ENCODE assay signal across 8 mouse cellular contexts in genomic region chr6:140517188-140517587, GRCm38 (mm10).
DNase-seq lines count a peak whose midpoint lies in the region; ATAC-seq and TF ChIP-seq lines count a peak whose summit lies in the region.

No protein-coding gene starts in this region.

- WGBS in heart, postnatal 0 days, result 83% methylated on average over 1 of the region's 1 CpGs
- 68% methylated on average over 1 of the region's 1 CpGs for WGBS in heart, embryonic 11.5 days (ENCODE audit: insufficient replicate concordance)
- WGBS in kidney, postnatal 0 days, result 89% methylated on average over 1 of the region's 1 CpGs
- WGBS in small intestine, adult 2 months, result 88% methylated on average over 1 of the region's 1 CpGs
- 74% methylated on average over 1 of the region's 1 CpGs for WGBS in forebrain, embryonic 16.5 days

- no peak overlapping the region for H3K4me2 ChIP-seq in heart, postnatal 0 days (ENCODE audit: low read depth, low read length)
- H3K4me2 ChIP-seq in heart, embryonic 11.5 days, result no peak overlapping the region
- H3K4me2 ChIP-seq in kidney, postnatal 0 days (ENCODE audit: low read length), result no peak overlapping the region
- no peak overlapping the region for H3K4me2 ChIP-seq in forebrain, embryonic 16.5 days (ENCODE audit: low read length)

- no peak for TF ChIP-seq EP300 in heart, postnatal 0 days (IDR thresholded peaks at IDR 0.05; ENCODE audit: low read depth)

- no peak overlapping the region for H3K4me3 ChIP-seq in heart, postnatal 0 days (ENCODE audit: low read depth, low read length)
- H3K4me3 ChIP-seq in heart, embryonic 11.5 days (ENCODE audit: low read depth, low read length), result no peak overlapping the region
- H3K4me3 ChIP-seq in kidney, postnatal 0 days (replicated peaks; ENCODE audit: low read depth, low read length), result no peak overlapping the region
- no peak overlapping the region for H3K4me3 ChIP-seq in small intestine, adult 2 months (ENCODE audit: low read depth, low read length)
- no peak overlapping the region for H3K4me3 ChIP-seq in forebrain, embryonic 16.5 days (replicated peaks; ENCODE audit: low read length)

- no peaks in the 10 kb centered on the region for H3K36me3 ChIP-seq in heart, postnatal 0 days (replicated peaks; ENCODE audit: control insufficient read depth, insufficient read depth, low read length)
- H3K36me3 ChIP-seq in heart, embryonic 11.5 days (ENCODE audit: control insufficient read depth, insufficient read depth, low read length), result no peaks in the 10 kb centered on the region
- no peaks in the 10 kb centered on the region for H3K36me3 ChIP-seq in kidney, postnatal 0 days (ENCODE audit: insufficient read depth, low read length)
- H3K36me3 ChIP-seq in small intestine, adult 2 months (ENCODE audit: control insufficient read depth, insufficient read depth, low read length), result no peaks in the 10 kb centered on the region
- H3K36me3 ChIP-seq in forebrain, embryonic 16.5 days (ENCODE audit: control insufficient read depth, insufficient read depth), result no peaks in the 10 kb centered on the region

- H3K9me3 ChIP-seq in heart, postnatal 0 days (replicated peaks; ENCODE audit: control insufficient read depth, low read length), result no peaks in the 10 kb centered on the region
- no peaks in the 10 kb centered on the region for H3K9me3 ChIP-seq in heart, embryonic 11.5 days (replicated peaks; ENCODE audit: control insufficient read depth, low read length)
- H3K9me3 ChIP-seq in kidney, postnatal 0 days (replicated peaks; ENCODE audit: low read length), result no peaks in the 10 kb centered on the region
- no peaks in the 10 kb centered on the region for H3K9me3 ChIP-seq in forebrain, embryonic 16.5 days (ENCODE audit: control insufficient read depth, low read length)

- peaks cover 31% of the 10 kb centered on the region for H3K4me1 ChIP-seq in heart, postnatal 0 days (ENCODE audit: control insufficient read depth, insufficient read depth)
- H3K4me1 ChIP-seq in heart, embryonic 11.5 days (ENCODE audit: control insufficient read depth, insufficient read depth, low read length), result peaks cover 18% of the 10 kb centered on the region
- H3K4me1 ChIP-seq in kidney, postnatal 0 days (replicated peaks; ENCODE audit: insufficient read depth, low read length), result peaks cover 6% of the 10 kb centered on the region; the same call in 1 of the 2 replicates
- peaks cover 10% of the 10 kb centered on the region for H3K4me1 ChIP-seq in small intestine, adult 2 months (ENCODE audit: control insufficient read depth, insufficient read depth, insufficient read length, low read length)
- peaks cover 17% of the 10 kb centered on the region for H3K4me1 ChIP-seq in forebrain, embryonic 16.5 days (replicated peaks; ENCODE audit: control insufficient read depth, insufficient read depth, low read length)

- H3K27ac ChIP-seq in heart, postnatal 0 days (ENCODE audit: low read depth), result peak overlapping the region; percentile 36; the same call in 1 of the 2 replicates
- no peak overlapping the region for H3K27ac ChIP-seq in heart, embryonic 11.5 days (ENCODE audit: low read depth, low read length)
- no peak overlapping the region for H3K27ac ChIP-seq in kidney, postnatal 0 days
- H3K27ac ChIP-seq in small intestine, adult 2 months (ENCODE audit: insufficient read depth, low read depth, low read length), result no peak overlapping the region
- no peak overlapping the region for H3K27ac ChIP-seq in forebrain, embryonic 16.5 days (ENCODE audit: low read length)

- TF ChIP-seq POLR2A in small intestine, adult 2 months (IDR thresholded peaks at IDR 0.05; ENCODE audit: low read depth, low read length), result no peak

- no peaks in the 10 kb centered on the region for H3K27me3 ChIP-seq in heart, postnatal 0 days (ENCODE audit: control insufficient read depth, insufficient read depth, low read length)
- no peaks in the 10 kb centered on the region for H3K27me3 ChIP-seq in heart, embryonic 11.5 days (ENCODE audit: control insufficient read depth, insufficient read depth, low read length)
- H3K27me3 ChIP-seq in kidney, postnatal 0 days (ENCODE audit: insufficient read depth, low read length), result no peaks in the 10 kb centered on the region
- no peaks in the 10 kb centered on the region for H3K27me3 ChIP-seq in small intestine, adult 2 months (ENCODE audit: control insufficient read depth, insufficient read depth, low read length)
- no peaks in the 10 kb centered on the region for H3K27me3 ChIP-seq in forebrain, embryonic 16.5 days (replicated peaks; ENCODE audit: control insufficient read depth, insufficient read depth, low read length)

- no peak overlapping the region for H3K9ac ChIP-seq in heart, postnatal 0 days (replicated peaks; ENCODE audit: low read depth, low read length)
- H3K9ac ChIP-seq in heart, embryonic 11.5 days (ENCODE audit: low read depth, low read length), result no peak overlapping the region
- H3K9ac ChIP-seq in kidney, postnatal 0 days (ENCODE audit: low read depth, low read length), result no peak overlapping the region
- no peak overlapping the region for H3K9ac ChIP-seq in forebrain, embryonic 16.5 days (replicated peaks; ENCODE audit: low read depth, low read length)

- no peak for DNase-seq in heart, postnatal 0 days (ENCODE audit: low spot score)
- DNase-seq in B cell, adult 2 months, result peak; percentile 41 to 42
- DNase-seq in ZHBTc4 (ENCODE audit: low read depth, low spot score), result peak; percentile 73
- DNase-seq in kidney, postnatal 0 days (ENCODE audit: low spot score), result no peak
- DNase-seq in urinary bladder, postnatal 4 days (ENCODE audit: low spot score in 2 of 2), result no peak

- no peak for ATAC-seq in heart, postnatal 0 days (ENCODE audit: insufficient read depth, low read depth)
- ATAC-seq in heart, embryonic 11.5 days (replicated peaks; ENCODE audit: insufficient number of reproducible peaks, low FRiP score, low TSS enrichment), result no peak
- ATAC-seq in kidney, postnatal 0 days (replicated peaks; ENCODE audit: low FRiP score, low read depth), result no peak
- ATAC-seq in forebrain, embryonic 16.5 days, result no peak

- peak; percentile 65 for TF ChIP-seq CTCF in heart, postnatal 0 days (IDR thresholded peaks at IDR 0.05; ENCODE audit: low read depth)
- peak; percentile 69 for TF ChIP-seq CTCF in kidney, postnatal 0 days (IDR thresholded peaks at IDR 0.05; ENCODE audit: low read depth)
- TF ChIP-seq CTCF in small intestine, adult 2 months (IDR thresholded peaks at IDR 0.05; ENCODE audit: extremely low read depth, insufficient read length, insufficient replicate concordance, low read depth, low read length), result peak; percentile 78; the same call in 1 of the 2 replicates

Comparison
In these comparisons a context has a peak if more than half of its experiments do, and no peak if none do; other contexts are left out.
1. DNase-seq: peak in B cell, adult 2 months (2 of 2) and ZHBTc4 (single experiment); none in heart, postnatal 0 days (single experiment), kidney, postnatal 0 days (single experiment) and urinary bladder, postnatal 4 days (0 of 2).
2. Peak in every context shown above with its lines, with median percentiles within 50 percentile points of each other: CTCF ChIP-seq.